Mouse (Mus musculus): ENCODE data around the gene Efcab3.

DNA sequence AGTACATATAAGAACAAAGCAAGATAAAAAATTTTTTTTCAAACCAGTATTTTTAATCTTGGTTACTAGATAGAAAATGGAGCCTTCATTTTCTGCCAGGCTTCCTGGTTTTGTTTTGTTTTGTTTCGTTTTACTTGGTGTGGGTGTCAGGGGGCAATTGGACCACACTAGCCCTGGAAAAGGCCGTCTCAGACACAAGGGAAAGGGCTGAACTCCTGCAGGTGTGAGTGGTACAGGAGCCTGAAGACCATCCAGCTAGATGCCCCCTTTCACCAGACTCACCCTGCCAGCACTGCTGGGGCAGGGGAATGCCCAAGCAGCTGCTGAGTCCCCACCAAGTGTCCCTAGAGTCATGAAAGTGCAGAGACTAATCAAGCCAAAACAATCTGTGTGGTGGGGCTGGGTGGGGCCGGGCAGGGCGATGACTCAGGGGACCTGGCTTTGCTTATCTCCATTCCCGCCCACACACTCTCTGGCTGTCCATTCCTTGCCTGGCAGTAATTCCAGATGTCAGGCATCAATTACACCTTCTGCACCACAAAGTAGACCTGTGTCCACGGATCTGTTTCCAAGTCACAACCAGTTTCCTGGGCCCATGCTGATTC lies 34.5 kb upstream of the Efcab3 start:
- TF ChIP-seq CTCF (IDR thresholded peaks at IDR 0.05; ENCODE audit: low read depth, low read length) (no peak), POLR2A (IDR thresholded peaks at IDR 0.05; ENCODE audit: borderline replicate concordance, low read depth, low read length) (no peak)
